Mouse (Mus musculus): Measurements from ENCODE around the gene Serpinb5.

DNA sequence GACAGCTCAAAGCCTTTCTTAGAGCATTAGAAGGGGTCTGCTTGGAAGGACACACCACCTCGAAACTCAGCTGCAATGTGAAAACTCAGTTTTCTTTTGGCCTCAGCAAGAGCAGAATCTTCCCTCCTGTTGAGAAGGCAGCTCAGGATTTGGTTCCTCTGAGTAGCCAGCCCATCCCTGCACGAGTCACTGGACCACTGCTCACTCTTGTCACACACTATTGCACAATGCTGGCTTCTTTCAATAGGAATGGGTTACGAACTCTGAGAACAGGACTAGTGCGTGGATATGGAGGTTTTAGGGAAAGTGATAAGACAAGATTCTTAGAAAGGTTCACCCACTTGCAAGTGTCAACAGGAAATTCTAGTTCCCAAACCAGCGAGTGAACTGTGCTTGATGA lies 46.1 kb upstream of the Serpinb5 start:
- no peak for TF ChIP-seq CTCF (IDR thresholded peaks at IDR 0.05; ENCODE audit: low read depth, low read length)
- TF ChIP-seq POLR2A (IDR thresholded peaks at IDR 0.05; ENCODE audit: borderline replicate concordance, low read depth, low read length), result no peak

Measured in bone marrow macrophage, adult 2 months (primary cell).